Mouse (Mus musculus): ENCODE results near the gene Plekhm3.

DNA sequence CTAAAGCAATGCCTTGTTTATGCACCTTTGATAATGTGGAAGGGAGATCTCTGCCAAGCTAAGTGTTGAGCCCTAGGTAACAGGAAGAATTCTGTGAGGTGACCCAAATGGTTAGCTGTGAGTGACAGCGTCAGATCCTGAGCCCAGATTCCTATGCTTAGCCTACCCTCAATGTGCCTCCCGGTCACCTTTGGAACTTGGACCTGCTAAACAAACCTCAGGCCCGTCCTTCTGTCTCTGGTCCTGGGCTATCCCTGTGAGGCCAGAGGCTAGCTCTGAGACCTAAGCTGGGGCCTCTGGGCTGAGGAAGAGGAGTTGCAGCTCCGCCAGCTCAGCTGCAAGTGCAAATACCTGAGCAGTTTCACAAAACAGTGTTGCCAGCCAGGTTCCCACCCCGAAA, 202.0 kb downstream of the Plekhm3 start:
- TF ChIP-seq FLI1 (IDR thresholded peaks at IDR 0.05; ENCODE audit: low read length) (no peak), GATA1 (IDR thresholded peaks at IDR 0.05; ENCODE audit: borderline replicate concordance, low read length) (no peak)
